Mouse (Mus musculus) neural tube, embryonic 15.5 days (tissue): ENCODE measurements around the gene Sp9. TPM values are rescaled to one million over a fixed set of nuclear protein-coding genes. Genes with fewer than 3 reads are reported as not detected.

ENCODE experiments used
- ATAC-seq: fragments of 200-750 bp; cut with Nextera tagmentation; 2 replicates; pipeline ENCODE4 v1.8.0; 2017; ENCODE audit warnings: mild to moderate bottlenecking, moderate TSS enrichment, moderate library complexity; ENCODE audit not compliant: low FRiP score
- H3K27ac ChIP-seq: fragments of 300-500 bp; sonication (generic); replicated peaks from 2 replicates; pipeline ENCODE4 v1.5.1; 2015; ENCODE audit warnings: mild to moderate bottlenecking, inconsistent platforms
- H3K27me3 ChIP-seq: fragments of 300-500 bp; sonication (generic); replicated peaks from 2 replicates; pipeline ENCODE4 v1.6.1; 2015; ENCODE audit warnings: inconsistent platforms
- H3K36me3 ChIP-seq: fragments of 300-500 bp; sonication (generic); 2 replicates; pipeline ENCODE4 v1.6.1; 2015; ENCODE audit warnings: inconsistent platforms
- H3K4me1 ChIP-seq: fragments of 300-500 bp; sonication (generic); 2 replicates; pipeline ENCODE4 v1.6.1; 2015; ENCODE audit warnings: inconsistent platforms
- H3K4me2 ChIP-seq: fragments of 300-500 bp; sonication (generic); 2 replicates; pipeline ENCODE4 v1.6.1; 2015; ENCODE audit warnings: inconsistent platforms, mild to moderate bottlenecking, moderate library complexity
- H3K4me3 ChIP-seq: fragments of 300-500 bp; sonication (generic); replicated peaks from 2 replicates; pipeline ENCODE4 v1.5.1; 2015; ENCODE audit warnings: mild to moderate bottlenecking, inconsistent platforms
- H3K9ac ChIP-seq: fragments of 300-500 bp; sonication (generic); replicated peaks from 2 replicates; pipeline ENCODE4 v1.6.1; 2015; ENCODE audit warnings: mild to moderate bottlenecking, inconsistent platforms
- H3K9me3 ChIP-seq: fragments of 300-500 bp; sonication (generic); replicated peaks from 2 replicates; pipeline ENCODE4 v1.6.1; 2016; ENCODE audit warnings: inconsistent platforms
- WGBS: fragments of 180-500 bp; shearing (Covaris S2); methylation state at CpG from one replicate; pipeline ENCODE4 v1.1.7; 2015; ENCODE audit warnings: mixed read lengths; 5-methylcytosine and 5-hydroxymethylcytosine counted together
- polyA plus RNA-seq: library from polyadenylated mRNA; unstranded; fragments of >200 nt; fragmentation: Nextera tagmentation; extraction: Ambion mirVana; gene quantifications from 2 replicates; pipeline ENCODE4 v1.2.1, GENCODE M21; 2015

Sp9 gene
- polyA plus RNA-seq, 1 experiment from 2014 or later, result 1.4 TPM

GRCm38 (mm10) chr2:73276141-73276571 is 4.4 kb downstream of the Sp9 start:
- H3K36me3 ChIP-seq, result no peaks in the 10 kb centered on the region
- no peaks in the 10 kb centered on the region for H3K9me3 ChIP-seq
- no peak for ATAC-seq
- peaks cover 51% of the 10 kb centered on the region for H3K4me1 ChIP-seq
- 2% methylated on average over 6 of the region's 6 CpGs for WGBS
- H3K27ac ChIP-seq, result no peak overlapping the region
- no peak overlapping the region for H3K4me3 ChIP-seq
- no peak overlapping the region for H3K4me2 ChIP-seq
- peaks cover 61% of the 10 kb centered on the region for H3K27me3 ChIP-seq
- H3K9ac ChIP-seq, result no peak overlapping the region

- H3K9ac ChIP-seq, result no peak overlapping the region
- WGBS, result 1% methylated on average over 38 of the region's 38 CpGs
These were observed 5.4 kb downstream of the Sp9 start for GRCm38 (mm10) chr2:73277021-73277708.

GRCm38 (mm10) chr2:73277709-73278075 is 6.0 kb downstream of the Sp9 start:
- Histone ChIP-seq H3K9ac (no peak overlapping the region), H3K27ac (no peak overlapping the region), H3K36me3 (no peaks in the 10 kb centered on the region), H3K9me3 (no peaks in the 10 kb centered on the region), H3K27me3 (peaks cover 65% of the 10 kb centered on the region), H3K4me2 (peak overlapping the region; percentile 25), H3K4me3 (peak overlapping the region; percentile 12; the same call in 1 of the 2 replicates), H3K4me1 (peaks cover 41% of the 10 kb centered on the region)
- no peak for ATAC-seq
- WGBS, result 3% methylated on average over 18 of the region's 18 CpGs

More at GRCm38 (mm10) chr2:73277021-73277708, 5.4 kb downstream of the Sp9 start:
- Histone ChIP-seq H3K27ac (no peak overlapping the region), H3K9me3 (no peaks in the 10 kb centered on the region), H3K4me3 (peak overlapping the region; percentile 12; the same call in 1 of the 2 replicates), H3K36me3 (no peaks in the 10 kb centered on the region), H3K4me2 (peak overlapping the region; percentile 25), H3K27me3 (peaks cover 62% of the 10 kb centered on the region), H3K4me1 (peaks cover 43% of the 10 kb centered on the region)
- ATAC-seq, result no peak

- 3% methylated on average over 20 of the region's 20 CpGs for WGBS
- no peak overlapping the region; the same call in 1 of the 2 replicates for H3K27ac ChIP-seq
- peak overlapping the region; percentile 29 for H3K4me2 ChIP-seq
- H3K9me3 ChIP-seq, result no peaks in the 10 kb centered on the region
- H3K4me1 ChIP-seq, result peaks cover 35% of the 10 kb centered on the region
- no peak overlapping the region for H3K4me3 ChIP-seq
- H3K36me3 ChIP-seq, result no peaks in the 10 kb centered on the region
- H3K27me3 ChIP-seq, result peaks cover 66% of the 10 kb centered on the region
- H3K9ac ChIP-seq, result no peak overlapping the region
- peak; percentile 71 for ATAC-seq
These were observed 6.6 kb downstream of the Sp9 start for GRCm38 (mm10) chr2:73278131-73278854.

- 0 out of 2 replicates have a peak overlapping the region, but pooled peaks have one; percentile 4 for H3K4me3 ChIP-seq
These were observed 7.1 kb downstream of the Sp9 start for GRCm38 (mm10) chr2:73278869-73279268.

GRCm38 (mm10) chr2:73279271-73280038 is 7.7 kb downstream of the Sp9 start:
- H3K27ac ChIP-seq, result no peak overlapping the region
- H3K36me3 ChIP-seq, result no peaks in the 10 kb centered on the region
- no peak for ATAC-seq
- peak overlapping the region; percentile 29 for H3K4me2 ChIP-seq
- H3K4me1 ChIP-seq, result peaks cover 23% of the 10 kb centered on the region
- H3K27me3 ChIP-seq, result peaks cover 58% of the 10 kb centered on the region
- no peak overlapping the region for H3K9ac ChIP-seq
- 1% methylated on average over 31 of the region's 31 CpGs for WGBS
- no peaks in the 10 kb centered on the region for H3K9me3 ChIP-seq
- no peak overlapping the region for H3K4me3 ChIP-seq

More at GRCm38 (mm10) chr2:73278869-73279268, 7.1 kb downstream of the Sp9 start:
- 0 out of 2 replicates have a peak, but pooled peaks have one; percentile 15 for ATAC-seq
- H3K36me3 ChIP-seq, result no peaks in the 10 kb centered on the region
- no peak overlapping the region for H3K9ac ChIP-seq
- H3K4me2 ChIP-seq, result peak overlapping the region; percentile 29
- H3K27ac ChIP-seq, result no peak overlapping the region; the same call in 1 of the 2 replicates
- H3K9me3 ChIP-seq, result no peaks in the 10 kb centered on the region
- peaks cover 61% of the 10 kb centered on the region for H3K27me3 ChIP-seq
- peaks cover 29% of the 10 kb centered on the region for H3K4me1 ChIP-seq
- under 1% methylated on average over 17 of the region's 17 CpGs for whole genome bisulfite sequencing

- H3K27ac ChIP-seq, result no peak overlapping the region
- peak overlapping the region; percentile 15 for H3K4me2 ChIP-seq
- peaks cover 21% of the 10 kb centered on the region for H3K4me1 ChIP-seq
- H3K9ac ChIP-seq, result no peak overlapping the region
- H3K9me3 ChIP-seq, result no peaks in the 10 kb centered on the region
- peaks cover 55% of the 10 kb centered on the region for H3K27me3 ChIP-seq
- ATAC-seq, result no peak
- 4% methylated on average over 33 of the region's 33 CpGs for WGBS
- no peaks in the 10 kb centered on the region for H3K36me3 ChIP-seq
- no peak overlapping the region for H3K4me3 ChIP-seq
These were observed 8.8 kb downstream of the Sp9 start for GRCm38 (mm10) chr2:73280356-73281047.

- Histone ChIP-seq H3K4me3 (no peak overlapping the region; the same call in 1 of the 2 replicates), H3K27ac (no peak overlapping the region)
These were observed 9.4 kb downstream of the Sp9 start for GRCm38 (mm10) chr2:73281048-73281661.

GRCm38 (mm10) chr2:73281707-73282106 is 10.0 kb downstream of the Sp9 start:
- peaks cover 47% of the 10 kb centered on the region for H3K27me3 ChIP-seq

More at GRCm38 (mm10) chr2:73281048-73281661, 9.4 kb downstream of the Sp9 start:
- Histone ChIP-seq H3K4me2 (peak overlapping the region; percentile 15), H3K9ac (no peak overlapping the region), H3K27me3 (peaks cover 51% of the 10 kb centered on the region), H3K4me1 (peaks cover 21% of the 10 kb centered on the region), H3K36me3 (no peaks in the 10 kb centered on the region), H3K9me3 (no peaks in the 10 kb centered on the region)
- WGBS, result 15% methylated on average over 22 of the region's 22 CpGs
- no peak for ATAC-seq

GRCm38 (mm10) chr2:73285630-73286029 is 13.9 kb downstream of the Sp9 start:
- H3K4me1 ChIP-seq, result 0 out of 2 replicates have a peak, but pooled peaks cover 4% of the 10 kb centered on the region
- H3K27me3 ChIP-seq, result peaks cover 18% of the 10 kb centered on the region
- 7% methylated on average over 2 of the region's 2 CpGs for WGBS
- H3K4me2 ChIP-seq, result no peak overlapping the region
- H3K4me3 ChIP-seq, result no peak overlapping the region
- H3K36me3 ChIP-seq, result peaks cover 5% of the 10 kb centered on the region; the same call in 1 of the 2 replicates
- H3K9ac ChIP-seq, result no peak overlapping the region
- no peaks in the 10 kb centered on the region for H3K9me3 ChIP-seq
- no peak for ATAC-seq
- no peak overlapping the region for H3K27ac ChIP-seq

More at GRCm38 (mm10) chr2:73281707-73282106, 10.0 kb downstream of the Sp9 start:
- 11% methylated on average over 7 of the region's 7 CpGs for WGBS
- Histone ChIP-seq H3K9me3 (no peaks in the 10 kb centered on the region), H3K4me1 (peaks cover 21% of the 10 kb centered on the region), H3K9ac (no peak overlapping the region), H3K27ac (no peak overlapping the region), H3K36me3 (peaks cover 3% of the 10 kb centered on the region; the same call in 1 of the 2 replicates), H3K4me2 (no peak overlapping the region), H3K4me3 (no peak overlapping the region)
- ATAC-seq, result no peak
